Mouse (Mus musculus) CH12.LX (cell line): ENCODE results near the gene Hist1h2bg. TPM values are rescaled to one million over a fixed set of nuclear protein-coding genes. Genes with fewer than 3 reads are reported as not detected.

Experiments
- DNase-seq: peaks from one replicate; pipeline ENCODE4 v3.0.0-alpha.2; 2013; ENCODE audit errors: extremely low read depth
- H3K27ac ChIP-seq: 2 replicates; pipeline ENCODE4 v1.5.1; 2012; ENCODE audit warnings: low read depth, mild to moderate bottlenecking, control low read depth, moderate library complexity; ENCODE audit not compliant: insufficient read depth
- H3K27me3 ChIP-seq: replicated peaks from 2 replicates; pipeline ENCODE3; 2012; ENCODE audit warnings: inconsistent platforms
- H3K36me3 ChIP-seq, 2 experiments: replicated peaks in 1 of 2; 2 replicates each; pipeline versions ENCODE3 to v1.6.1; 2012; ENCODE audit warnings: inconsistent platforms in 1 of 2, low read length in 1 of 2, mild to moderate bottlenecking in 1 of 2, mixed read lengths in 1 of 2, moderate library complexity in 1 of 2; ENCODE audit not compliant: control insufficient read depth in 1 of 2, insufficient read depth in 1 of 2
- H3K4me1 ChIP-seq, 2 experiments: 2 replicates each; pipeline ENCODE4 v1.6.1; 2012; ENCODE audit warnings: inconsistent platforms in 1 of 2, moderate library complexity in 1 of 2; ENCODE audit not compliant: insufficient read depth in 2 of 2, control insufficient read depth in 1 of 2
- H3K4me2 ChIP-seq: 2 replicates; pipeline ENCODE4 v1.6.1; 2012; ENCODE audit warnings: low read depth, mild to moderate bottlenecking, control low read depth; ENCODE audit not compliant: poor library complexity, insufficient read depth, severe bottlenecking
- H3K4me3 ChIP-seq, 3 experiments: fragments of 150-350 bp in 1 of 3; sonication (generic) in 1 of 3; replicated peaks in 1 of 3; 2 replicates each; pipeline versions ENCODE3 to v1.5.1; 2011 to 2012; ENCODE audit warnings: low read depth in 2 of 3, low read length in 2 of 3, mild to moderate bottlenecking in 2 of 3, moderate library complexity in 2 of 3, control low read depth in 1 of 3, improper control_type of control experiment in 1 of 3, inconsistent platforms in 1 of 3, mixed read lengths in 1 of 3; ENCODE audit not compliant: poor library complexity in 1 of 3
- H3K79me2 ChIP-seq: replicated peaks from 2 replicates; pipeline ENCODE4 v1.6.1; 2012; ENCODE audit warnings: mild to moderate bottlenecking, moderate library complexity; ENCODE audit not compliant: control insufficient read depth, poor library complexity, insufficient read depth, severe bottlenecking; ENCODE audit errors: extremely low read depth
- H3K9ac ChIP-seq: 2 replicates; pipeline ENCODE4 v1.6.1; 2012; ENCODE audit warnings: low read depth, mild to moderate bottlenecking, control low read depth, moderate library complexity; ENCODE audit not compliant: insufficient read depth
- H3K9me3 ChIP-seq: replicated peaks from 2 replicates; pipeline ENCODE3; 2012; ENCODE audit warnings: low read length, inconsistent platforms, mixed read lengths
- BHLHE40 ChIP-seq: IDR thresholded peaks from 2 replicates; pipeline ENCODE4 v1.6.1; 2011; ENCODE audit warnings: mild to moderate bottlenecking, low read depth, low read length, improper control_type of control experiment
- CHD2 ChIP-seq: IDR thresholded peaks from 2 replicates; pipeline ENCODE4 v1.6.1; 2011; ENCODE audit warnings: low read length, improper control_type of control experiment
- E2F4 ChIP-seq: IDR thresholded peaks from 2 replicates; pipeline ENCODE4 v1.6.1; 2011; ENCODE audit warnings: low read depth, low read length, improper control_type of control experiment; ENCODE audit not compliant: insufficient replicate concordance
- ETS1 ChIP-seq: conservative IDR thresholded peaks from 2 replicates; pipeline ENCODE4 v1.6.1; 2012; ENCODE audit warnings: low read depth, mild to moderate bottlenecking, inconsistent platforms, low read length, improper control_type of control experiment, moderate library complexity
- GABPA ChIP-seq: IDR thresholded peaks from 2 replicates; pipeline ENCODE4 v1.6.1; 2012; ENCODE audit warnings: low read depth, low read length, improper control_type of control experiment, inconsistent platforms; ENCODE audit not compliant: insufficient replicate concordance
- HCFC1 ChIP-seq: IDR thresholded peaks from 2 replicates; pipeline ENCODE4 v1.6.1; 2012; ENCODE audit warnings: low read depth, mild to moderate bottlenecking, inconsistent platforms, low read length, improper control_type of control experiment
- JUND ChIP-seq: conservative IDR thresholded peaks from 2 replicates; pipeline ENCODE4 v1.6.1; 2011; ENCODE audit warnings: low read depth, low read length, improper control_type of control experiment
- KAT2A ChIP-seq: IDR thresholded peaks from 2 replicates; pipeline ENCODE4 v1.6.1; 2012; ENCODE audit warnings: low read length, improper control_type of control experiment, inconsistent platforms; ENCODE audit not compliant: insufficient replicate concordance
- MAZ ChIP-seq: IDR thresholded peaks from 2 replicates; pipeline ENCODE4 v1.6.1; 2012; ENCODE audit warnings: low read depth, mild to moderate bottlenecking, inconsistent platforms, low read length, improper control_type of control experiment, moderate library complexity
- MEF2A ChIP-seq: IDR thresholded peaks from 2 replicates; pipeline ENCODE4 v1.6.1; 2014; ENCODE audit warnings: low read depth, mild to moderate bottlenecking, inconsistent platforms, low read length, improper control_type of control experiment, borderline replicate concordance
- MYC ChIP-seq: IDR thresholded peaks from 2 replicates; pipeline ENCODE4 v1.6.1; 2011; ENCODE audit warnings: low read depth, mild to moderate bottlenecking, improper control_type of control experiment, low read length
- NELFE ChIP-seq: IDR thresholded peaks from 2 replicates; pipeline ENCODE4 v1.6.1; 2011; ENCODE audit warnings: low read depth, low read length, improper control_type of control experiment
- NRF1 ChIP-seq: IDR thresholded peaks from 2 replicates; pipeline ENCODE4 v1.6.1; 2014; ENCODE audit warnings: low read depth, mild to moderate bottlenecking, inconsistent platforms, low read length, improper control_type of control experiment, moderate library complexity
- POLR2AphosphoS2 ChIP-seq: IDR thresholded peaks from 2 replicates; pipeline ENCODE4 v1.6.1; 2011; ENCODE audit warnings: low read depth, low read length, improper control_type of control experiment
- RAD21 ChIP-seq: IDR thresholded peaks from 2 replicates; pipeline ENCODE4 v1.6.1; 2011; ENCODE audit warnings: low read depth, mild to moderate bottlenecking, low read length, improper control_type of control experiment, moderate library complexity
- SIN3A ChIP-seq: IDR thresholded peaks from 2 replicates; pipeline ENCODE4 v1.6.1; 2012; ENCODE audit warnings: low read length, improper control_type of control experiment, inconsistent platforms
- SMC3 ChIP-seq: IDR thresholded peaks from 2 replicates; pipeline ENCODE4 v1.6.1; 2011; ENCODE audit warnings: low read depth, low read length, improper control_type of control experiment
- TCF12 ChIP-seq: IDR thresholded peaks from 2 replicates; pipeline ENCODE4 v1.6.1; 2014; ENCODE audit warnings: low read depth, mild to moderate bottlenecking, inconsistent platforms, low read length, improper control_type of control experiment
- UBTF ChIP-seq: IDR thresholded peaks from 2 replicates; pipeline ENCODE4 v1.6.1; 2012; ENCODE audit warnings: low read depth, mild to moderate bottlenecking, inconsistent platforms, low read length, improper control_type of control experiment, moderate library complexity
- USF1 ChIP-seq: IDR thresholded peaks from 2 replicates; pipeline ENCODE4 v1.6.1; 2014; ENCODE audit warnings: low read depth, mild to moderate bottlenecking, inconsistent platforms, low read length, improper control_type of control experiment
- USF2 ChIP-seq: conservative IDR thresholded peaks from 2 replicates; pipeline ENCODE4 v1.6.1; 2011; ENCODE audit warnings: low read depth, low read length, improper control_type of control experiment
- ZC3H11A ChIP-seq: IDR thresholded peaks from 2 replicates; pipeline ENCODE4 v1.6.1; 2012; ENCODE audit warnings: low read depth, mild to moderate bottlenecking, inconsistent platforms, low read length, improper control_type of control experiment
- ZMIZ1 ChIP-seq: IDR thresholded peaks from 2 replicates; pipeline ENCODE4 v1.6.1; 2012; ENCODE audit warnings: low read depth, mild to moderate bottlenecking, inconsistent platforms, low read length, improper control_type of control experiment
- ZNF384 ChIP-seq: IDR thresholded peaks from 2 replicates; pipeline ENCODE4 v1.6.1; 2012; ENCODE audit warnings: low read depth, low read length, improper control_type of control experiment, inconsistent platforms
- dilution Hi-C: fragments of 300-500 bp; cut with MboI; formaldehyde crosslinking; loops from 2 replicates; pipeline ENCODE4 v1.14.3; 2020; ENCODE audit warnings: low sequenced_read_pairs; ENCODE audit not compliant: extremely low pct_unique_long_range_greater_than_20kb, extremely low pct_ligation_motif_present
- in situ Hi-C: fragments of 300-500 bp; cut with MboI; formaldehyde crosslinking; loops from 3 replicates; pipeline ENCODE4 v1.14.3; 2019; ENCODE audit warnings: low sequenced_read_pairs, low pct_ligation_motif_present, low pct_unique_long_range_greater_than_20kb, mixed read lengths
- polyA plus RNA-seq: library from polyadenylated mRNA; unstranded; fragments of >175 nt; gene quantifications from 2 replicates; pipeline ENCODE4 v1.2.1, GENCODE M21; 2012; ENCODE audit warnings: low read depth; ENCODE audit not compliant: insufficient read length
- total RNA-seq, 2 experiments: library from RNA; depleted of rRNA; stranded (reverse); fragments of 300-350 nt in 1 of 2; fragments of >200 nt in 1 of 2; gene quantifications; 2 replicates each; pipeline ENCODE4 v1.2.3; 2012 to 2014

The Hist1h2bg gene
- total and polyA plus RNA-seq, 3 experiments, result 9.4 to 3,252 (median 136) TPM

GRCm38 (mm10) chr13:23605052-23605451 lies 33.9 kb downstream of the Hist1h2bg start:
- Histone ChIP-seq H3K36me3 (peaks cover 0 to 17% of the 10 kb centered on the region in 2 experiments), H3K4me3 (no peak overlapping the region), H3K27ac (no peak overlapping the region), H3K27me3 (no peaks in the 10 kb centered on the region), H3K9ac (no peak overlapping the region), H3K79me2 (no peaks in the 10 kb centered on the region), H3K4me2 (no peak overlapping the region), H3K4me1 (no peaks in the 10 kb centered on the region), H3K9me3 (no peaks in the 10 kb centered on the region)
- no peak for TF ChIP-seq UBTF
- no peak for TF ChIP-seq E2F4
- TF ChIP-seq MYC, result no peak
- no peak for TF ChIP-seq NRF1
- TF ChIP-seq JUND, result no peak
- TF ChIP-seq GABPA, result no peak
- TF ChIP-seq ZNF384, result no peak
- TF ChIP-seq RAD21, result no peak
- no peak for TF ChIP-seq SMC3
- no peak for TF ChIP-seq TCF12
- TF ChIP-seq ETS1, result no peak
- TF ChIP-seq KAT2A, result no peak
- no peak for TF ChIP-seq MAZ
- TF ChIP-seq USF2, result no peak
- TF ChIP-seq USF1, result no peak
- no peak for TF ChIP-seq SIN3A
- TF ChIP-seq POLR2AphosphoS2, result no peak
- TF ChIP-seq ZC3H11A, result no peak
- TF ChIP-seq MEF2A, result no peak
- no peak for TF ChIP-seq ZMIZ1
- DNase-seq, result no peak
- dilution Hi-C loops (no loop called here), in situ Hi-C loops (no loop called here)

GRCm38 (mm10) chr13:23609209-23609608 lies 38.0 kb downstream of the Hist1h2bg start:
- H3K27ac ChIP-seq, result no peak overlapping the region
- H3K9me3 ChIP-seq, result no peaks in the 10 kb centered on the region
- H3K79me2 ChIP-seq, result no peaks in the 10 kb centered on the region
- no peak for DNase-seq
- TF ChIP-seq NELFE, result no peak
- no peak for TF ChIP-seq USF1
- TF ChIP-seq MEF2A, result no peak
- TF ChIP-seq E2F4, result no peak
- TF ChIP-seq CHD2, result no peak
- TF ChIP-seq ETS1, result no peak
- no peak for TF ChIP-seq SIN3A
- no peak for TF ChIP-seq BHLHE40
- TF ChIP-seq ZNF384, result no peak
- no peak for TF ChIP-seq KAT2A
- TF ChIP-seq USF2, result no peak
- TF ChIP-seq NRF1, result no peak
- no peak for TF ChIP-seq ZMIZ1
- no peak for TF ChIP-seq HCFC1
- TF ChIP-seq, all 38 proteins: peak for 0
- Histone ChIP-seq H3K4me3 (no peak overlapping the region), H3K9ac (no peak overlapping the region), H3K27me3 (no peaks in the 10 kb centered on the region), H3K4me2 (no peak overlapping the region), H3K36me3 (peaks cover 2 to 34% of the 10 kb centered on the region in 2 experiments), H3K4me1 (peaks cover 3 to 6% of the 10 kb centered on the region in 2 experiments; a peak in 3 of 4 replicates)
- dilution Hi-C loops (no loop called here), in situ Hi-C loops (no loop called here)
